Mouse (Mus musculus) heart, postnatal 0 days (tissue): ENCODE measurements around the gene Dvl2.

ENCODE experiments used
- CTCF ChIP-seq: IDR thresholded peaks from 2 replicates; pipeline ENCODE4 v1.5.1; 2016; ENCODE audit warnings: antibody characterized with exemption, control low read depth, low read depth
- EP300 ChIP-seq: IDR thresholded peaks from 2 replicates; pipeline ENCODE4 v1.6.1; 2016; ENCODE audit warnings: antibody characterized with exemption, low read depth

DNA sequence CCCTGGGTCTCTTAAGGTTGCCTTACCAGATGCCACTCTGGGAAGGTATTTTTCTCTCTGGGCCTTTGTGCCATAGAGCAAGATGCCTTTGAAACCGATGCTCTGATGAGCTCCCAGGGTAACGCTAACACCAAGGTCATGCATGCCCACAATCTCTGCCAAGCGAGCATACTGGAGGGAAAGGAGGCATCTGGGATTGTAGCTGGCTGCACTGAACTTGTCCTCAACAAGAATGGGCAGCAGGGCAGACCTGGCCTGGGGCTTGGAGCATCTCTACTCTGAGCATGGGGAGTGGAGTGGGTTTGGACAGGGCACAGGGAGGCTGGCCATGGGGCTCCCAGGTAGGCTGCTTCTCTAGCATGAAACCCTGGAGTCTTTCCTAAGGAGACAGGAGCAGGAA is 13.0 kb downstream of the Dvl2 start:
- no peak for TF ChIP-seq CTCF
- no peak for TF ChIP-seq EP300
